Mouse (Mus musculus) megakaryocyte, embryonic 14.5 days (primary cell): ENCODE data around the gene Ttc17.

Source experiments
- FLI1 ChIP-seq: IDR thresholded peaks from 2 replicates; pipeline ENCODE4 v1.6.1; 2012; ENCODE audit warnings: low read length, inconsistent platforms, mixed read lengths
- GATA1 ChIP-seq: IDR thresholded peaks from 3 replicates; pipeline ENCODE4 v1.6.1; 2012; ENCODE audit warnings: mixed read lengths, low read length, inconsistent platforms, borderline replicate concordance

- TF ChIP-seq GATA1 = no peak
- TF ChIP-seq FLI1 = no peak
These were observed 61.9 kb downstream of the Ttc17 start for GRCm38 (mm10) chr2:94344624-94345023.
